Mouse (Mus musculus) heart, postnatal 0 days (tissue): ENCODE measurements around the gene Cdkn1a. TPM values are rescaled to one million over a fixed set of nuclear protein-coding genes. Genes with fewer than 3 reads are reported as not detected.

Experiments
- ATAC-seq: fragments of 200-750 bp; cut with Nextera tagmentation; 2 replicates; pipeline ENCODE4 v1.8.0; 2017; ENCODE audit warnings: low read depth, moderate number of reproducible peaks, moderate library complexity; ENCODE audit not compliant: insufficient read depth
- DNase-seq: peaks from one replicate; pipeline ENCODE4 v3.0.0-alpha.2; 2016; ENCODE audit warnings: low spot score
- H3K27ac ChIP-seq: fragments of 300-500 bp; sonication (generic); 2 replicates; pipeline ENCODE4 v1.5.1; 2014; ENCODE audit warnings: low read depth, mild to moderate bottlenecking
- H3K27me3 ChIP-seq: fragments of 300-500 bp; sonication (generic); 2 replicates; pipeline ENCODE4 v1.6.1; 2014; ENCODE audit warnings: low read length, mixed read lengths; ENCODE audit not compliant: control insufficient read depth, insufficient read depth
- H3K36me3 ChIP-seq: fragments of 300-500 bp; sonication (generic); replicated peaks from 2 replicates; pipeline ENCODE4 v1.6.1; 2014; ENCODE audit warnings: low read length, mixed read lengths; ENCODE audit not compliant: control insufficient read depth, insufficient read depth
- H3K4me1 ChIP-seq: fragments of 300-500 bp; sonication (generic); 2 replicates; pipeline ENCODE4 v1.6.1; 2014; ENCODE audit warnings: antibody characterized with exemption; ENCODE audit not compliant: control insufficient read depth, insufficient read depth
- H3K4me2 ChIP-seq: fragments of 300-500 bp; sonication (generic); 2 replicates; pipeline ENCODE4 v1.6.1; 2014; ENCODE audit warnings: low read depth, mild to moderate bottlenecking, low read length, moderate library complexity
- H3K4me3 ChIP-seq: fragments of 300-500 bp; sonication (generic); 2 replicates; pipeline ENCODE4 v1.5.1; 2014; ENCODE audit warnings: low read depth, low read length
- H3K9ac ChIP-seq: fragments of 300-500 bp; sonication (generic); replicated peaks from 2 replicates; pipeline ENCODE4 v1.6.1; 2014; ENCODE audit warnings: low read depth, low read length, mixed read lengths
- H3K9me3 ChIP-seq: fragments of 300-500 bp; sonication (generic); replicated peaks from 2 replicates; pipeline ENCODE4 v1.6.1; 2016; ENCODE audit warnings: low read length; ENCODE audit not compliant: control insufficient read depth
- CTCF ChIP-seq: IDR thresholded peaks from 2 replicates; pipeline ENCODE4 v1.5.1; 2016; ENCODE audit warnings: antibody characterized with exemption, control low read depth, low read depth
- EP300 ChIP-seq: IDR thresholded peaks from 2 replicates; pipeline ENCODE4 v1.6.1; 2016; ENCODE audit warnings: antibody characterized with exemption, low read depth
- WGBS: fragments of 180-500 bp; shearing (Covaris S2); extraction: QIAGEN DNeasy Blood & Tissue Kit; methylation state at CpG from one replicate; pipeline ENCODE4 v1.1.7; 2014; 5-methylcytosine and 5-hydroxymethylcytosine counted together
- polyA plus RNA-seq: library from polyadenylated mRNA; unstranded; fragments of >200 nt; fragmentation: Nextera tagmentation; extraction: Ambion mirVana; gene quantifications from 2 replicates; pipeline ENCODE4 v1.2.1, GENCODE M21; 2015
- total RNA-seq: library from RNA; depleted of rRNA; stranded (reverse); fragments of >200 nt; gene quantifications from 2 replicates; pipeline ENCODE4 v1.2.3, GENCODE M21; 2014; ENCODE audit warnings: low replicate concordance

Cdkn1a gene
- total and polyA plus RNA-seq, 2 experiments from 2014 or later: 16.7 to 48.2 TPM

DNA sequence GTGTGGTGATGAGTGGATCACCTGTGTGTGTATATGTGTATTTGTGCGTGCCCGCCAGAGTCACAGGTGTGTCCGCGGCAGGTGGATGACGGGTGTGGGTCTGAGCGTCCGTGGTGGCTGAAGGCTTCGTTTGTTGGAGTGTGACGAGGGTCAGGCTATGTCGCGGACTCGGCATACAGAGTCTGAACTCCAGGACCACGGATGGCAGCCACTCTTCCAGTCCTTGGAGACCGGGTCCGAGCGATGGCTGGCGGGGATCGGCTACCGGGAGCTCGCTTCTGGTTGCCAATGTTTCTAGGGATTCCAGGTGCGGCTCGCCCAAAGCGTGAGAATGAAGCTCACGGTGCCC lies 3.2 kb downstream of the Cdkn1a start:
- H3K27ac ChIP-seq: peak overlapping the region; percentile 92
- DNase-seq (no peak), ATAC-seq (no peak)

DNA sequence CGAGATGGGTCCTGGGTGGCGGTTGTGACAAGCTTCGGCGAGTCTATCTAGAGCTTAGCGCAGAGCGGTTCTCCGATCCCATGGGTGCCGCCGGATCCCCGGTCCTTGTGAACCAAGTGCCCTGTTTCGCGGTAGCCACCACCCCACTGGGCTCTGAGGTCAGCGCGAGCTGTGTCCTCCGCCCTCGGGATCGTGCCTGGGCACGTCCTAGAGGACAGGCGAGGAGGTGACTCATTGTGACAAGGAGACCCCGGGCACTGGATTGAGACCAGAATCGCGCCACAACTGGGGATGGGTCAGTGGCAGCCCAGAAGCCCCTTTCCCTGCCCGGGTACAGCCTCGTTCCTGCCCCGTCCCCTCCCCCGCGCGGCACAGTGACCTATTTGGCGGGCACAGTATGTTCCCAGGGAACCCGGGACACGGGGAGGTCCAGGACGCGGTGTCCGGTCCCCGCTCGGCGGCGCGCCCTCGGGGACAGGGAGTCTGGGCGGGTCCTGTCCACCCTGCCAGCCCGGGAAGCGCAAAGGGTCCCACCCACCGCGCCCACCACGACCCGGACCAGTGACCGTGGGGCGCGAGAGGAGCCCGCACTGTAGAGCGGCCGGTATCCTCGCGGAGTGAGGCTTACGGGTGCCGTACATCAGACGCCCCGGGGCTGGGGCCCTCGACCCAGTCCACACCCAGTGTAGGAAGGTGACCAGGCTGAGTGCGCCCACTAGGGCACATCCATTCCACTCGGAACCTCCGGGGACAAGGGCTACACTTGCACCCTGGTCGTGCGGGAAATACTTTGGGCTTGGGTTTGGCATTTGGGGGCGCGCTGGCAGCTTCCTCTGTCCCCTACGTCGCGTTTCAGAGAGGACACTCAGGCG lies 3.8 kb downstream of the Cdkn1a start:
- no peaks in the 10 kb centered on the region for H3K9me3 ChIP-seq
- DNase-seq (peak; percentile 60), ATAC-seq (peak; percentile 70)
- H3K4me2 ChIP-seq: peak overlapping the region; percentile 77
- H3K4me3 ChIP-seq: peak overlapping the region; percentile 73
- H3K9ac ChIP-seq: peak overlapping the region; percentile 83
- H3K27me3 ChIP-seq: peaks cover 10% of the 10 kb centered on the region
- peak overlapping the region; percentile 92 for H3K27ac ChIP-seq
- H3K4me1 ChIP-seq: no peaks in the 10 kb centered on the region
- H3K36me3 ChIP-seq: peaks cover 11% of the 10 kb centered on the region
- TF ChIP-seq EP300 (peak; percentile 87), CTCF (no peak)
- WGBS: under 1% methylated on average over 69 of the region's 71 CpGs

More for the DNA sequence above, 3.2 kb downstream of the Cdkn1a start:
- Histone ChIP-seq H3K36me3 (peaks cover 7% of the 10 kb centered on the region), H3K27me3 (peaks cover 10% of the 10 kb centered on the region), H3K9me3 (no peaks in the 10 kb centered on the region), H3K4me3 (peak overlapping the region; percentile 73), H3K9ac (peak overlapping the region; percentile 83), H3K4me1 (no peaks in the 10 kb centered on the region), H3K4me2 (peak overlapping the region; percentile 77)
- WGBS: under 1% methylated on average over 24 of the region's 24 CpGs
- TF ChIP-seq CTCF: no peak
- no peak for TF ChIP-seq EP300

- peak overlapping the region; percentile 77 for H3K4me2 ChIP-seq
- ATAC-seq (peak; percentile 81), DNase-seq (peak; percentile 98)
- H3K27me3 ChIP-seq: peaks cover 10% of the 10 kb centered on the region
- H3K9ac ChIP-seq: peak overlapping the region; percentile 83
- TF ChIP-seq CTCF (peak; percentile 98), EP300 (peak; percentile 79)
- H3K4me3 ChIP-seq: peak overlapping the region; percentile 73
- no peaks in the 10 kb centered on the region for H3K4me1 ChIP-seq
- peaks cover 19% of the 10 kb centered on the region for H3K36me3 ChIP-seq
- H3K9me3 ChIP-seq: no peaks in the 10 kb centered on the region
- H3K27ac ChIP-seq: peak overlapping the region; percentile 92
- under 1% methylated on average over 44 of the region's 44 CpGs for WGBS
Measured at GRCm38 (mm10) chr17:29095201-29095733, 4.5 kb downstream of the Cdkn1a start.

DNA sequence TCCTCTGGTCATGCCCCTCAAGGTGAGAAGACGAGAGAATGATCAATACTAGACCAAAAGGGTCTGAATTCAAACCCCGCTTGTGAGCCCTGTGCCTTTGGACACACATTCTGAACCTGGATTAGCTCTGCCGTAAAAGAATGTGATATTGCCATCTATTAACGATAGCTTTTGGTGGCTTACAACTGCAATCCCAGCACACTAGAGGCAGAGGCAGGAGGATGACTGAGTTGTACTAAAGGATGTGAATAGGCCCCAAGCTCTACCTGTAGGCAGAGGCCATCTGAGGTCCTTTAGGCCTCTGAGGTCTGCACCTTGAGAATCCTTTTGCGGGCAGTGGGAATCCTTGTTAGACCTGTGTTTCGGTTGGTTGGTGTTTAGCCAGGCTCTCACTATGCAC lies 5.5 kb downstream of the Cdkn1a start:
- H3K4me3 ChIP-seq: no peak overlapping the region
- H3K9ac ChIP-seq: no peak overlapping the region
- ATAC-seq (no peak), DNase-seq (no peak)
- WGBS: 90% methylated on average over 6 of the region's 6 CpGs
- no peaks in the 10 kb centered on the region for H3K9me3 ChIP-seq
- TF ChIP-seq EP300 (no peak), CTCF (no peak)
- no peak overlapping the region for H3K27ac ChIP-seq
- H3K36me3 ChIP-seq: peaks cover 23% of the 10 kb centered on the region
- no peaks in the 10 kb centered on the region for H3K4me1 ChIP-seq
- no peak overlapping the region for H3K4me2 ChIP-seq
- H3K27me3 ChIP-seq: peaks cover 10% of the 10 kb centered on the region

GRCm38 (mm10) chr17:29096851-29097561 lies 6.2 kb downstream of the Cdkn1a start:
- Histone ChIP-seq H3K27ac (no peak overlapping the region), H3K9ac (no peak overlapping the region), H3K9me3 (no peaks in the 10 kb centered on the region), H3K36me3 (peaks cover 23% of the 10 kb centered on the region), H3K4me1 (no peaks in the 10 kb centered on the region), H3K4me2 (no peak overlapping the region), H3K4me3 (no peak overlapping the region), H3K27me3 (peaks cover 10% of the 10 kb centered on the region)
- whole genome bisulfite sequencing: 68% methylated on average over 7 of the region's 7 CpGs
- DNase-seq (no peak), ATAC-seq (no peak)
- TF ChIP-seq EP300 (no peak), CTCF (no peak)
